Mouse (Mus musculus) common myeloid progenitor, adult 5-6 weeks (primary cell): ENCODE results near the gene Iba57. TPM values are rescaled to one million over a fixed set of nuclear protein-coding genes. Genes with fewer than 3 reads are reported as not detected.

Source experiments
- ATAC-seq: replicated peaks from 2 replicates; pipeline ENCODE4 v1.8.0; 2016; ENCODE audit warnings: low read depth, mild to moderate bottlenecking, moderate TSS enrichment, inconsistent platforms; ENCODE audit not compliant: poor library complexity, severe bottlenecking
- total RNA-seq: library from RNA; stranded (forward); fragments of 200-1000, 187-1606 nt; gene quantifications from 2 replicates; pipeline ENCODE4 v1.2.3, GENCODE M21; 2017

Gene Iba57
- total RNA-seq, 1 experiment from 2014 or later, result 6.1 TPM

- ATAC-seq, result no peak
Observed at GRCm38 (mm10) chr11:59176475-59176874, 12.9 kb upstream of the Iba57 start.

- no peak for ATAC-seq
Observed at GRCm38 (mm10) chr11:59174189-59174838, 10.8 kb upstream of the Iba57 start.

- no peak for ATAC-seq
Observed at GRCm38 (mm10) chr11:59170549-59170948, 7.0 kb upstream of the Iba57 start.

- no peak for ATAC-seq
Observed at GRCm38 (mm10) chr11:59169807-59170206, 6.3 kb upstream of the Iba57 start.

DNA sequence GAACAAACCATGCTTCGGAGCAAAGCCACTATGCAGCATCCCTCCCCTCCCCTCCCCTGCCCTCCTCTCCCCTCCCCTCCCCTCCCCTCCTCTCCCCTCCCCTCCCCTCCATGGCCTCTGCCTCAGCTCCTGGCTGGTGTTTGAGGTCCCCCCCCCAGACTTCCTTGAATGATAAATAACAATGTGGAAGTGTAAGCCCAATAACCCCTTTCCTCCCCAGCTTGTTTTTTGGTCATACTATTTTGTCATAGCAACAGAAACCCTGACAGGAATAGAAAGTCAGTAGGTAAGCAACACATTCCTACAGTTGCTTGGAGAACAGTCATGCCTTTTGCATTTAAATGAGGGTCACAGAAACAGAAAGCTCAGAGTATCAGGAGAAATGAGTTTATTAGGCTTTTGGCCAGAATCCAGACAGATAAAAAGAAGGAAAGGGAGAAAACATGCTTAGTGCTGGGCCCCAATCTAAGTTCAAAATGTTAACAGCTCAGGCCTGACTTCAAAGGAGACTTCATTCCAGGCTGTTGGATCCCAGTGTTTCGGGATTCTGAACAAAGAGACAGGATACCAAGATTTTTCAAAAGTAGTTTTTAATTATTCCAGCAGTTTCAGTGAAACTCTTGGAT lies 2.2 kb upstream of the Iba57 start:
- ATAC-seq, result no peak

- peak; percentile 34 for ATAC-seq
Observed at GRCm38 (mm10) chr11:59164384-59164783, 845 bp upstream of the Iba57 start.

DNA sequence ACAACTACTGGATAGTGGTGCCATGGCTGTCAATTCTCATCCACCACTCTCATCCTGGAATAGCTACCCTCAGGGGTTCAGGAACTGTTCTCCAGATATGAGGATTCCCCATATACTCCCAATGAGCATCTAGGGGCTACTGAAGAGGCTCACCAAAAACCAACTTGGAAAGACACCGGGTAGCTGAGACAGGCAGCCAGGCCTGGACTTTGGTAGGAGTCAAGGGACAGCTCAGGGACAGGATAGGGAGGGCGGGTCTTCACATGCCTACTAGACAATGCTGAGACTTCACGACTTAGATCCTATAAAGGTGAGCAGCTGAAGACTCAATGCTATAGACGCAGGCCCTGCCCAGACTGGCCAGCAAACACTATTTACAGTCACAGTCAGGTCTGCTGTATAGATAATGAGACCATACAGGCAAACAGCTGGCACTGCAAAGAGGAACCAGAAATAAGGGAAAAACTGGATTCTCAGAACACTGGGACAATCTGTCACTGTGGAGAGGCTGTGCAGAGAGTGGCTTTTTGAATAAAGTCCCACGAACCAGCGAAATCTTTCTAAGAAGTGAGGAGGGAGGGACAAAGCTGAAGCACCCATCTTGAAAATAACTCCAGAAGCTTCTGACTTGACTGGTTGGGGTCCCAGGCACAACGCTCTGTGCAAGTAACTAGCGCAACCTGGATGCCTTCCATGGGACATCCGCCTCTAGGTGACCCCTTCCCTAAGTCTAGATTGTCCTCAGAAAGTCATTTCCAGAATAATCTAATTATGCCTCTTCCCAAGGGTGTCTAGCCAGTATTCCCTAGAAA lies 890 bp downstream of the Iba57 start:
- ATAC-seq, result peak; percentile 4; the same call in 1 of the 2 replicates

DNA sequence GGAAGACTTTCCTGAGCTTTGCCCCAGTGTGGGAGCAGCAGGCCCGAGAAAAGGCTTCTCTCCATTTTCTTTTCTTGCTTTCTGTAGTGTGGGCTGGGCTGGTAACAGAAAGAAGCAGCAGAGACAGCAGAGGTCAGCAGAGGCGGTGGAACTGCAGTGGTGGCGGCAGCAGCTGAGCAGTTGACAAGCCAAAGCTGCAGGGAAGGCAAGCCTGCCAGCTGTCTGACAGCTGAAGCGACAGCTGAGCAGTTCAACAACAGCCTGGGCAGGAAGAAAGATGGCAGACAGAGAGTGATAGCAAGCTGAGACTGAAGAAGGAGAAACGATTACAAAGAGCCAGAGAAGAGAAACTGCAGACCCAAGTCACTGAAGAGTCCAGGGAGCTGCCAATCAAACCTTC lies 2.1 kb downstream of the Iba57 start:
- ATAC-seq, result no peak

- no peak for ATAC-seq
Observed at GRCm38 (mm10) chr11:59159558-59159957, 4.0 kb downstream of the Iba57 start.

GRCm38 (mm10) chr11:59159099-59159498 lies 4.4 kb downstream of the Iba57 start:
- ATAC-seq, result no peak

DNA sequence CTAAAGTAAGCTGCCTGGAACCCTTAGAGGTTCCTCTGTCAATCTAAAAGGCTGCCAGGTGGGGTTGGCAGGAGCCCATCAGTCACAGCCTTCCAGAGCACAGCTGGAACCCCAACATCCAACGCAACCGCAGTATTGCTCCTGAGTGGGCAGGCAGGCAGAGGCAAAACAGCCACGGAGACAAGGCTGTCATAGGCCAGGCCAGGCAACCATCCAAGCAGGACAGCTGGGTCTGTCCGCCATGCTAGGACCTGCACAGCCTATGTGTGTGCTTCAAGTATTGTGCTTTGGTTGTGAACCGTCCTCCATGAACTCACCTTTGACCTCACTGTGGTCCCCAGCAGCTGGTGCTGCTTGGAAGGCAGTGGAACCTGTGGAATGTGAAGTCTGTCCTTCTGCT lies 7.6 kb downstream of the Iba57 start:
- ATAC-seq, result no peak

GRCm38 (mm10) chr11:59154220-59154619 lies 9.3 kb downstream of the Iba57 start:
- ATAC-seq, result no peak

- ATAC-seq, result no peak
Observed at GRCm38 (mm10) chr11:59151729-59152128, 11.8 kb downstream of the Iba57 start.

- ATAC-seq, result no peak
Observed at GRCm38 (mm10) chr11:59149302-59149701, 14.2 kb downstream of the Iba57 start.

DNA sequence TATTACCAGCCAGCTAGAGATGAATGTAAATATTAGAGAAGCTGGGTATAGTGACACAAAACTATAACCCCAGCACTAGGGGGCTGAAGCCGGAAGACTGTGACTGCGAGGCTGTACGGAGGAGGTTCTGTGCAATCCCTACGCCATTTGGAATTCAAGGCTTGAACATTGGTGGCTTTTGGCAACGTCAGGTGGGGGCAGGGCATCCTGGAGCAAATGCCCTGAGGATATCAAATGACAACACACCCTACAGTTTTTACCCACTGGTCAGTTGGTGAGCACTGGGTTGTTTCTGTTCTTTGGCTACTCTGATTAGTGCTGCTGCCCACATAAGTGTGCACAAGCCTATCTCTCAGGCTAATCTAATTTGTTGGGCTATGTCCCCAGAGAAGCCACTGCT lies 20.6 kb downstream of the Iba57 start:
- no peak for ATAC-seq

DNA sequence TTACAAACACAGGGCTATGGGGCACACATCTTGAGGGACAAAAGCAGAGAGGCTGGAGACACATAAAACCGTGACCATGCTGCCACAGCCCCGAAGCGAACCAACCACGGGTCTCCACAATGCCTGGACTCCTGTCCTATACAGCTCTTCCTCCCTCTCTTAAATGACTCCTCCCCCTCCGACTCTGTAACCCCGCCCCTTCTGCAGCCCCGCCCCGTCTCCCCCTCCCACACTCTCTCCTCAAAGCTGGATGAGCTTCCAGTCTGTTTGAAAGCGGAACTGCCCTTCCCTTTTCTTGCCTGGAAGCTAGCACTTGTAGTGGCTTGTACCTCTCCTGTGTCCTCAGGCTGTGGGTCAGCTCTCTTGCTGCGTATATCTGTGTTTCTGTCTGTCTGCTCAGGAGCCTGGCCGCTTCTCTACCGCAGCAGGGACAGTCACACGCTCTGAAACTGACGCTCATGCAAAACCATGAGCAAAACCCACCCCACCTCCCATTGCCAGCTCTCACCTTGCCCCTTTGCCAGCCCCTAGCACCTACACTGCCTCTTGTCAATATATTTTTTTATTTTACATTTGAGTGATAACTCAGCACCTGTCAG lies 21.7 kb downstream of the Iba57 start:
- ATAC-seq, result peak; percentile 78

GRCm38 (mm10) chr11:59138537-59139486 lies 24.7 kb downstream of the Iba57 start:
- ATAC-seq, result no peak

DNA sequence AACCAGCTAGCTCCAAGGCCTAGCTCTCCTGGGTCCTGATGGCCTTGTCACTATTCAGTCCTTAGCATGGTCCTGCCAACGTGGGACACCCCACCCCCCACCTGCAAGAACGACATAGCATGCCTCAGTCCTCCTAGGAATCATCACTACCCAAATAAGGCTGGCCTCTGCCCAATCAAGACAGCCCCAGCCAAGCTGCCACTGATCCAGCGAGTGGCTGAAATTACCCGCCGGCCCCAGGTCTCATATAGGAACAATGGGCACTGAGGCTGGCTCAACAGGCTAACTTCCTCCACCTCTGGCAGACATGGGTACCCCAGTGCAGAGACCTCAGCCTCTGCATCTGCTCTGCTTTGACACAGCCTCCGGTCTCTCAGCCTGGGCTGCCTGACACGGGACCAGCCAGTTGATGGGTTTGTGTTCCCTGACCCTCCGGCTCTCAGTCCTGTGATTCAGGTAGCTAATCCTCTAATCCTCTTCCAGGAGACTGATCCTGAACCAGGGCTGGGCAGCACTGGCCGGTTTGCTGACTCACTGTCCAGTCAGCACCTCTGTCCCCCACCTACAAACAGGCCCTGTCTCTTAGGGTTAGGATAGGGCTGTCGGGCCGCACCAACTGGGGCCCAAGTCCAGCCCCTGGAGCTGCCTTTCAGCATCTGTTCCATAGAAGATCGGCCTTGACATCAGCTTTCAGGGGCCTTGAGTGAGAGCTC lies 26.4 kb downstream of the Iba57 start:
- no peak for ATAC-seq

- ATAC-seq, result no peak; the same call in 1 of the 2 replicates
Observed at GRCm38 (mm10) chr11:59135904-59136452, 27.6 kb downstream of the Iba57 start, which contains the start of gene Obscn. Obscn (minus strand) TSS chr11:59136402.
